Mouse (Mus musculus) splenic B cell, adult 2 months (primary cell): ENCODE measurements around the gene Tm7sf2.

ENCODE experiments used
- DNase-seq: peaks from one replicate; pipeline ENCODE4 v3.0.0-alpha.2; 2011; ENCODE audit warnings: low read depth, low spot score
- H3K27me3 ChIP-seq: 2 replicates; pipeline ENCODE4 v1.6.1; 2012; ENCODE audit warnings: mild to moderate bottlenecking, low read length, moderate library complexity, mixed read lengths; ENCODE audit not compliant: control insufficient read depth, poor library complexity, insufficient read depth, severe bottlenecking
- H3K36me3 ChIP-seq: 2 replicates; pipeline ENCODE4 v1.6.1; 2012; ENCODE audit warnings: mild to moderate bottlenecking, low read length, moderate library complexity, mixed read lengths; ENCODE audit not compliant: control insufficient read depth, poor library complexity, insufficient read depth, severe bottlenecking

Gene Tm7sf2

DNA sequence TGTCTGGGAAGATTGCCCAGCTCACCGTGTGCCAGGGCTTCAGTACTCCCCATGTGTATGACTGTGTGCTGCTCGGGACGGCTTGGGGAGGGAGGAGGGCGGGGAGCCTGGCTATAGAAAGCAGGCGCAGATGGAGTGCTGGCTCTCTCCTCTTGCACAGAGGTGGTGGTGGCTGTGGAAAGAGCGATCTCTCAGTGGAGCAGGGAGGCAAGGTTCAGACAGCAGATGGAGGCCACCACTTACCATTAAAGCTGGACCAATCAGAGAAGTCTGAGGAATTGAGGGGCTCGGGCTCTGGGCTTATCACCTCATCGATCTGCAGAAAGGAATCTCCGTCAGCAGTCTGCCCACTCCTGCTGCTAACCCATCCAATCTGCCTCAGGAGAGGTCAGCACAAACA lies 14.0 kb upstream of the Tm7sf2 start, which contains the start of gene Gm28374:
Gene Gm28374, minus strand, starts transcription at position 101 of the 400 bp plus-strand sequence.
- Histone ChIP-seq H3K27me3 (no peaks in the 10 kb centered on the region), H3K36me3 (peaks cover 2% of the 10 kb centered on the region; the same call in 1 of the 2 replicates)
- no peak for DNase-seq

DNA sequence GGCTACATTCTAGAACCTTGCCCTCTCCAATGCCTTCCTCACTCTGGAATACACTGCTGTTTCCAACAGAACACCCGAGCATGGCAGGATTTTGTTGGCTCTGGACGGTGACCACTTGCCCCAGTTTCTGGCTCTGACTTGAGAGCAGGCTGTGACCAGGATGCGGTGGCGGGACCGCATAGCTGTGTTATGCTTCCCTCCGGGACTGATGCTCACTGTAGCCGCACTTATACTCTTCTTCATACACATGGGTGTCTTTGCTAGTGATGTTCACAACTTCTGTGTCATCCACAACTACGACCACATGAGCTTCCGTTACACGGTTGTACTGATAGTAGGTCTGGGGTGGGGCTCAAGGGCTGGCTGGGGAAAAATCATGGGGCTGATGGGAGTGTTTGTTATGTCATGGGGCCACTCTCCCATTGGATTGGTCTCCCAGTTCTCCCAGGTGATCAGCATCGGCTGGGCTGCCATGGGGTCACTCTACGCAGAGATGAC lies 11.9 kb upstream of the Tm7sf2 start, which contains the start of gene Tmem262:
Gene Tmem262, plus strand, starts transcription at position 51 of the 498 bp plus-strand sequence.
- Histone ChIP-seq H3K36me3 (peaks cover 2% of the 10 kb centered on the region; the same call in 1 of the 2 replicates), H3K27me3 (no peaks in the 10 kb centered on the region)

DNA sequence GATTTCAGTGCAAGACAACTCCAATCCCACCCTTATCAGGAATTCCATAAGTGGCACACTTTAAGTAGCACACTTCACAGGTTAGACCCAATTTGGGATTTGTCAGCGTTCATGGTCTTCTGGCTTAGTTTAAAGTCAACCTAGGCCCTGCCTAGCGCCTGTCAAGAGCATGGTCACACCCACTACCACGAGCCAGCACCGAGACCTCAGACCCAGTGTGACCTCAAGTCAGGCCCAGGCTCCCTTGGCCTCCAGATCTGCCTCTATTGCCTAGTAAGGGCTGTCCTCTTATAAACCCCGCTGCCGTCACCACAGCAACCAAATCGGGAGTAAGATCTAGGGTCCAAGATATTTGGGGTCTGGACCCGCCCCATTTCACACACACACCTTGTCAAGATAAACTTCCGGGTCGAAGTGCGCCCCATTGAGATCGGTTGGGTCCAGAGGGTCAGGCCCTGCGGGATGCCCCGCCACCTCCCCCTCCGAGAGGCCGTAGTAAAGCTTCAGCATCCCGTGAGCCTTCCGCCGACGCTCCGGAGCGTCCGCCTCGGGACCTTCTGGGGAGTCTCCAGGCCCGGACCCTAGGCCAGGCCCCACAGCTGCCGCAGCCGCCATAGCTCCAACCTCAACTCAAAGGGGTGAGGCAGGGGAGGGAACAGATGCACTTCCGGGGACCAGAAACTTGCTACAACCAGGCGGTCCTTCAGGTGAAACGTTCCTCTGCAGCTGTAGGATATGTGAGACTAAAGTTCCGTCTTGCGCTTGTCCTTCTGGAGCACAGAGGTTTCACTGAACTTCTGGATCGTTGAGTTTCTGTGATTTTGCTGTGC lies 8.6 kb upstream of the Tm7sf2 start, which contains the start of gene Vps51:
Gene Vps51, minus strand, starts transcription at position 668 of the 830 bp plus-strand sequence.
- DNase-seq: peak; percentile 93
- H3K27me3 ChIP-seq: no peaks in the 10 kb centered on the region
- H3K36me3 ChIP-seq: peaks cover 2% of the 10 kb centered on the region; the same call in 1 of the 2 replicates

More for the DNA sequence above, 11.9 kb upstream of the Tm7sf2 start, which contains the start of gene Tmem262:
- no peak for DNase-seq

DNA sequence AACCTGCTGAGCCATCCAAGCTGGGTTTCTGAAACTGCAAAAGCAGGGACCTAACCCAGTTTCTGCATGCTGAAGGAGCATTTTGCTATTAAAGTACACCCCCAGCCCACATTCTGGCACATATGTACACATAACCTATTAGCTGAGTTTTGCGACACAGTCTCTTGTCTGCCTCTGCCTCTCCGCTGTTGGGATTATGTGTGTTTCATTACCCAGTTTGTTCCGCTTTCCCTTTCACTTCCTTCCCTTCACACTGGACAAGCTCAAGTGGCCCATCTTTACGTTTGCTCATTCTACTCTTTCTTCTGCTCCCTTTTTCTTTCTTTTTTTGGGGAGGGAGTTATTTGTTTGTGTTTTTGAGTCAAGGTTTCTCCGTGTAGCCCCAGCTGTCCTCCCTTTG lies 5.7 kb upstream of the Tm7sf2 start:
- no peaks in the 10 kb centered on the region; the same call in 1 of the 2 replicates for H3K36me3 ChIP-seq
- no peaks in the 10 kb centered on the region for H3K27me3 ChIP-seq
- no peak for DNase-seq

DNA sequence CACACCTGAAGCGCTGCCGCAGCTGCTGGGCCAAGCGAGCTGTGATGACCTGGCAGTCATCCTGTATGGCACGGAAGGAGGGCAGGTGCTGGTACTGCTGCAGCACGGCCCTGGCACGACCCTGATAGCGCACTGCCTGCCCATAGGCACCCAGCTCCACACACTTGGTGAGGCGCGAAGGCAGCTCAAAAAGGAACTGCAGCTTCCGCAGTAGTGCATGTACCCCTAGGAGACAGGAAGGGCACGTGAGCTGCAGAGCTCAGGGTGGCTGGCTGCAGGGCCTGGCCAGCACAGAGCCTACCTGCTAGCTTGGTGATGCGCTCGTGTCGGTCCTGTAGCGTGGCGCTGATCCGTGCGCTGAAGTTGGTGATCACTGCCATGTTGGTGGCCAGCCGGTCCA lies 3.1 kb upstream of the Tm7sf2 start:
- DNase-seq: peak; percentile 43
- no peaks in the 10 kb centered on the region; the same call in 1 of the 2 replicates for H3K36me3 ChIP-seq
- no peaks in the 10 kb centered on the region for H3K27me3 ChIP-seq

DNA sequence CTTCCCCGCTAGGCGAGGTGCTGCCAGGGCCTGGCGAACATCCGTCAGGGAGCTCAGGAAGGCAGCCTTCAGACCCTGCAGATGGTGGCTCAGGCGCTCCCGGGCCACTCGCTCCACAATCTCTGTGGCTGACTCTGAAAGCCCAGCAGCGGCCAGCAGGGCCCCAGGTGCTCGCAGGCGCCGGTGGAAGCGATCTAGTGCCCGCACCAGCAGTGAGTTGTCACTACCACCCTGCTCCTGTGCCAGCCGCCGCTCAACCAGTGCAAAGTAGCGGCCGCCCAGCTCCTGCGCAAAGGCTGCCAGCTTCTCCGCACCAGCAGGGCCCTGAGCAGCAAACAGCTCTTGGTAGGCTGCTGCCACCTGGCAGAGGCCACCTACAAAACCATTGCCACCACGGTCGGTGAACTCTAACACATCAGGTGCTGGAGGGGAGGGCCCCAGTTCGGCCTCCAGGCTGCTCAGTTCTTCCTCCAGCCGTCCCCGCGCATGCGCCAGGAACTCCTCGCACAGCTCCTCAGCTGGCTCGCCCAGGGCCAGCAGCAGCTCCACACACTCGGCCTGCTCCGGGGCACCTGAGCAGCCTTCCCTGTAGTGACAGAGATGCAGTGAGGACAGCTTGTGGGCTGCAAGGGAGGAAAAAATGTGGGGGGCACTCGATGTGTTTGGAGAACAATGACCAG lies 2.5 kb upstream of the Tm7sf2 start:
- no peaks in the 10 kb centered on the region for H3K27me3 ChIP-seq
- no peaks in the 10 kb centered on the region; the same call in 1 of the 2 replicates for H3K36me3 ChIP-seq
- peak; percentile 65 for DNase-seq

DNA sequence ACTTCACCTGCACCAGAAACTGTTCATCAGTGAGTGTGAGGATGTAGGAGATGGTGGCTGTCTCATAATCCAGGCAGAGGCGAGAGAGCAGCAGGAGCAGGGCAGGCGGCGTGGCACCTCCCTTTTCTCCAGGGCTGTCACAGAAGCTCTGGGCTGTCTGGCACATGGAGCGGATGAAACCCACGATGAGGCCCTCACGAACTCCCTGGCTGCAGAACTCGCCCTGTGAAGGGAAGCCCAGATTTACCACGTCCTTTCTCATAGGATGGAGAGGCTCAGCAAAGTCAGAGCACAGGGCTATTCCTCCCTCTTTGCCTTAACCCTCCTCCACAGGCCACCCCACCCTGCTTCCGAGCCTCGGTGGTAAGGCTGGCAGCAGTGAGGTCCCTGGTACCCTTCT lies 1.7 kb upstream of the Tm7sf2 start:
- Histone ChIP-seq H3K27me3 (no peaks in the 10 kb centered on the region), H3K36me3 (no peaks in the 10 kb centered on the region; the same call in 1 of the 2 replicates)
- DNase-seq: no peak

DNA sequence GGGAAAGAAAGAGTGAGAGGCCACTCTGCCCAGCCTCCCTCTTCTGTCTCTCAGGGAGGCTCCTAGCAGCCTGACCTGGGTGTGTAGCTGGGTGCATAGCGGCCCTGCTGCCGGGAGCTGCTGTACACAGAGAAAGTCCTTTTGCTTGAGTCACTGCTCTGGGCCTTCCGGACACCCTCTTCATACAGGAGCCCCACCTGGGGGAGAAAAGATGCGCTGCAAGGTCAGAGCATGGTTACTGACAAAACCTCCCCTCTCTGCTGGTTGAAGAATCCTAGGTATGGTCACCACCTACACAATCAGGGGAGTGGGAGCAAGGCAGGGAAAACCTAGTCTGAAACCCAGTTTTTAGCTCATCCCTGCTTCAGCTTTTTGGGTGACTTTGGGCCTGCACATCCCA lies 778 bp upstream of the Tm7sf2 start:
- H3K36me3 ChIP-seq: no peaks in the 10 kb centered on the region; the same call in 1 of the 2 replicates
- peak; percentile 38 for DNase-seq

DNA sequence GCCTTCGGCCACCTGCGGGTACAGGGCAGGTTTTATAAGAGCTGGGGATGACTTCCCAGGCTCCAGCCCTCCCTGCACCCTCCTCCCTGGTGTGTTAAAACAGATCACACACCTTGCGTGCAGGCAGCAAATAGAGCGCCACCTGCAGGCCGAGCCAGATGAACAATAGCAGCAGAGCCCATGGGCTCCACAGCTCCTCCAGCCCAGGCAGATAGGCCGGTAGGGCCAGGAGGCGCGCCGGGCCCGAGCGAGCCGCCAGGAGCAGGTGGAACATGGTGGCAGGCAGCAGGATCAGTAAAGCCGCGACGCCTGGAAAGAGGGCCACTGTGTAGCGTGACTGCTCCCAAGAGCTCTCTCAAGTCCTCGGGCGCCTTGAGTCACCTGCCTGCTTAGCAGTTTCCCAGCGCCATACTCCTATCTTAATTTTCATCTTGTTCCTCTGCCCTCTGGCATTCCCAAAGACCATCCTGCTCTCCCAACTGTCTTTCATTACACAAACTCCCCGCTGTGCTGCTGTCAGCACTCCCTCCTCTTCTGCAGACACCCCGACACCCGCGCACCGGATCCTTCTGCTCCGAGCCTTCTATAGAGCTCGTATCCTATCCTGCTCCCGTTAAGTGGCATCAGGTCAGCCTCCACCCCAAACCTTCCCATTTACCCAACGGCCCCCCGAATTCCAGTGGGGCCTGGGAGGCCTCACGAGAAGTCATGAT lies 1.0 kb downstream of the Tm7sf2 start:
- H3K36me3 ChIP-seq: no peaks in the 10 kb centered on the region
- H3K27me3 ChIP-seq: no peaks in the 10 kb centered on the region
- DNase-seq: peak; percentile 90

More for the DNA sequence above, 778 bp upstream of the Tm7sf2 start:
- no peaks in the 10 kb centered on the region for H3K27me3 ChIP-seq

DNA sequence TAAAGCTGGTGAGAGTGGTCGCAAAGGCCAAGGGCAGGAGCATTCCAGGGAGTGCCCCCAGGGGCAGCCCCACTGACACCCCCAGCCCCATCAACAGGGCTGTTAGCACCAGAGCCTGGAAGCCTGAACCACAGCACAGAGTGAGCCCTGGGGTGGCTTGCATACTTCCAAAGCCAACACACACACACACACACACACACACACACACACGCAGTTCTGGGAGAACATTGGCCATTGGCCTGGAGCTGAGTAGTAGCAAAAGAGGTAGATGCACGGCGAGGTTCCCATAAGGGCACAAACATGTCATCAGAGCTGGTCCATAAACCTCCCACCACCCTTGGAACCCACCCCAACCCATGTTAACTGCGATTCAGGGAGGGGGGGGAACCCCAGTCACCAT lies 1.6 kb downstream of the Tm7sf2 start:
- no peak for DNase-seq
- Histone ChIP-seq H3K27me3 (no peaks in the 10 kb centered on the region), H3K36me3 (no peaks in the 10 kb centered on the region)

DNA sequence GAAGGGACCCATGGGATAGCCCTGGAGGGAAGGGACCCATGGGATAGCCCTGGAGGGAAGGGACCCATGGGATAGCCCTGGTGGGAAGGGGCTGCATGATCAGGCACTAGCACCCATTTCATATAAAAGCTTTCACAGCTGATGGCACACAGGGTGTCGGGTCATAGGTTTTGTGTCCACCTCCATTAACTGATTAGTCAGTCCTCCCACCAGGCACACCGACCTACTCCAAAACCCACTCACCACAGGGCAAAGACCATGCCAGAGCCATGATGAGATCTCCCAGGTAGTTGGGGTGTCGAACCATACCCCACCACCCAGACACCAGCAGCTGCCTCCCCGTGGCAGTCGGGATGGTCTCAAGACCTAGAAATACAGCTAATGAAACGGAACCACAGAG lies 5.1 kb downstream of the Tm7sf2 start:
- Histone ChIP-seq H3K36me3 (peaks cover 3% of the 10 kb centered on the region), H3K27me3 (no peaks in the 10 kb centered on the region)
- DNase-seq: no peak

DNA sequence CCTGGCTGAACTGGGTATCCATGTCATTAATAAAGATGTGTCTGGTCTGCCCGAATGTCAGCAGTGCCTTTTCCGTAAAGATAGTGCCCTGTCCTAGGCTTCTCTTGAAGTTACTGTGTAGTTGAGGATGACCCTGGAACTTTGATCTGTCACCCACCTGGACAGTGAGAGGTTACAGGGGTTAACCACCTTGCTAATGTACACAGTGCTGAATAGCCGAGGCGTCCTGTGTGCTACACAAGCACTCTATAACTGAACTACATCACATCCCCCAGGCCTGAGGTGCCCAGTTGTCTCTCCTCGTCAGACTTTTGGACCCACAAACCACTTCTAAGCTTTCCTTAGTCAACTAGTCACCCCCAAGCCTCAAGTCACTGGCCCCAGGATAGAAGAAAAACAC lies 5.8 kb downstream of the Tm7sf2 start:
- no peak for DNase-seq
- no peaks in the 10 kb centered on the region for H3K27me3 ChIP-seq
- peaks cover 3% of the 10 kb centered on the region for H3K36me3 ChIP-seq

DNA sequence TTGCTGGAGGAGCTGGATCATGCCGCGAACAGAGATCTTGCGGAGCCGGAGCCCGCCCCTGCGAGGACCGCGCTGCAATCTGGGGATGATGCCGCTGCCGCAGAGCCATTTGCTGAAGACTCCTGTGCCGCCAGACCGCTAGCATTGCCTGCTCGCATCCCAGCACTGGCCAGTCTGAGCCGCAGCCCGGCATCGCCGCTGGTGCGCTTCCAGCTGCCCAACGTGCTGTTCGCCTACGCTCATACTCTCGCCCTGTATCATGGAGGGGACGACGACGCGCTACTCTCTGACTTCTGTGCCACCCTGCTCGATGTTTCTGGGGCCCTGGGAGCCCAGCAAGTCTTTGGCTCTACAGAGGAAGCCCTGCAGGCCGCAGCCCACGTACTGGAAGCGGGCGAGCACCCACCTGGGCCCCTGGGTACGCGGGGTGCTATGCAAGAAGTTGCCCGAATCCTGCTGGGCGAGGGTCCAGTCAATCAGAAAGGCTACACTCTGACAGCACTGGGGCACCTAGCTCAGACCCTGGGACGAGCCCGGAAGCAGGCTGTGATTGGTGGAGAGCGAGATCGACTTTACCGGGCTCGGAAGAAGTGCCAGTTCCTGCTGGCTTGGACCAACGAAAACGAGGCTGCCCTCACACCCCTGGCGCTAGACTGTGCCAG lies 6.4 kb downstream of the Tm7sf2 start:
- H3K36me3 ChIP-seq: peaks cover 3% of the 10 kb centered on the region
- peak; percentile 66 for DNase-seq

DNA sequence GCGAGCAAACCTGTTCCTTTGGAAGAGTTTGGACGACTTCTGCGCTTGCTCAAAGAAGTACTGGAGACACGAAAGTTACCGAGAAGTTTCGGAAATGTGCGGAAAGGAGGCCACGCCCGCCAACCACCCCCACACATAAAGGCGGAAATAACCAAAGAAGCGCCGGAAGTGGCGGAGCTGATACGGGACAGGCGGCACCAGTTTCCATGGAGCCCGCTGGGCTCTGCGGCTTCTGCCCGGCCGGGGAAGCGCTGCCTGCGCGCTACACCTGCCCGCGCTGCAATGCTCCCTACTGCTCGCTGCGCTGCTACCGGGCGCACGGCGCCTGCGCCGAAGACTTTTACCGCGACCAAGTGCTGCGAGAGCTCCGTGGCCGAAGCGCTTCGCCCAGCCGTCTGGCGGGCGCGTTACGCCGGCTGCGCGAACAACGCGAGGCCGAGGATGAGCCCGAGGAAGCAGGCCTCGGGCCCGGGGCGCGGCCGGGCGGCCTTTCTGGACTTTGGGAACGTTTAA lies 7.1 kb downstream of the Tm7sf2 start, which contains the start of gene Znhit2:
Gene Znhit2, plus strand, starts transcription at position 172 of the 513 bp plus-strand sequence.
- Histone ChIP-seq H3K36me3 (peaks cover 3% of the 10 kb centered on the region), H3K27me3 (no peaks in the 10 kb centered on the region)
- peak; percentile 94 for DNase-seq

More for the DNA sequence above, 6.4 kb downstream of the Tm7sf2 start:
- H3K27me3 ChIP-seq: no peaks in the 10 kb centered on the region
